Mouse (Mus musculus): ENCODE measurements around the gene Ckm. TPM values are rescaled to one million over a fixed set of nuclear protein-coding genes. Genes with fewer than 3 reads are reported as not detected.

Gene Ckm
- polyA plus RNA-seq, 1 experiment from 2014 or later, result not detected

GRCm38 (mm10) chr7:19424051-19424450 is 19.5 kb downstream of the Ckm start:
- Histone ChIP-seq H3K4me3 (no peak overlapping the region), H3K4me1 (peaks cover 7% of the 10 kb centered on the region), H3K27me3 (ENCODE audit: low read depth, poor library complexity, severe bottlenecking) (peaks cover 45% of the 10 kb centered on the region), H3K9me3 (replicated peaks) (no peaks in the 10 kb centered on the region), H3K36me3 (peaks cover 43% of the 10 kb centered on the region), H3K27ac (replicated peaks) (no peak overlapping the region)
- WGBS, result 66% methylated on average over 4 of the region's 4 CpGs
- no peak for DNase-seq (ENCODE audit: low spot score)

GRCm38 (mm10) chr7:19426349-19426748 is 21.8 kb downstream of the Ckm start:
- H3K27ac ChIP-seq (replicated peaks), result no peak overlapping the region
- WGBS, result 75% methylated on average over 6 of the region's 6 CpGs
- peaks cover 22% of the 10 kb centered on the region for H3K27me3 ChIP-seq (ENCODE audit: low read depth, poor library complexity, severe bottlenecking)
- no peak overlapping the region for H3K4me3 ChIP-seq
- no peaks in the 10 kb centered on the region for H3K9me3 ChIP-seq (replicated peaks)
- peaks cover 3% of the 10 kb centered on the region; the same call in 1 of the 2 replicates for H3K4me1 ChIP-seq
- no peak for DNase-seq (ENCODE audit: low spot score)
- peaks cover 66% of the 10 kb centered on the region for H3K36me3 ChIP-seq

GRCm38 (mm10) chr7:19426888-19427287 is 22.3 kb downstream of the Ckm start:
- WGBS, result 89% methylated on average over 6 of the region's 6 CpGs
- Histone ChIP-seq H3K4me1 (no peaks in the 10 kb centered on the region), H3K36me3 (peaks cover 72% of the 10 kb centered on the region), H3K27me3 (ENCODE audit: low read depth, poor library complexity, severe bottlenecking) (peaks cover 16% of the 10 kb centered on the region), H3K4me3 (no peak overlapping the region), H3K27ac (replicated peaks) (no peak overlapping the region), H3K9me3 (replicated peaks) (no peaks in the 10 kb centered on the region)
- no peak for DNase-seq (ENCODE audit: low spot score)

- DNase-seq (ENCODE audit: low spot score), result no peak
- Histone ChIP-seq H3K27ac (replicated peaks) (no peak overlapping the region), H3K36me3 (peaks cover 84% of the 10 kb centered on the region), H3K9me3 (replicated peaks) (no peaks in the 10 kb centered on the region; the same call in 1 of the 2 replicates), H3K4me1 (no peaks in the 10 kb centered on the region), H3K4me3 (no peak overlapping the region), H3K27me3 (ENCODE audit: low read depth, poor library complexity, severe bottlenecking) (peaks cover 4% of the 10 kb centered on the region)
- 73% methylated on average over 15 of the region's 15 CpGs for WGBS
Observed at GRCm38 (mm10) chr7:19427999-19428650, 23.5 kb downstream of the Ckm start.

GRCm38 (mm10) chr7:19429726-19430125 is 25.1 kb downstream of the Ckm start:
- Histone ChIP-seq H3K27me3 (ENCODE audit: low read depth, poor library complexity, severe bottlenecking) (no peaks in the 10 kb centered on the region), H3K4me1 (no peaks in the 10 kb centered on the region), H3K27ac (replicated peaks) (no peak overlapping the region), H3K36me3 (peaks cover 100% of the 10 kb centered on the region), H3K4me3 (no peak overlapping the region), H3K9me3 (replicated peaks) (no peaks in the 10 kb centered on the region; the same call in 1 of the 2 replicates)
- WGBS, result 72% methylated on average over 8 of the region's 8 CpGs
- no peak for DNase-seq (ENCODE audit: low spot score)

GRCm38 (mm10) chr7:19430402-19430801 is 25.8 kb downstream of the Ckm start:
- Histone ChIP-seq H3K27ac (replicated peaks) (no peak overlapping the region), H3K27me3 (ENCODE audit: low read depth, poor library complexity, severe bottlenecking) (no peaks in the 10 kb centered on the region), H3K4me3 (no peak overlapping the region), H3K4me1 (no peaks in the 10 kb centered on the region), H3K9me3 (replicated peaks) (no peaks in the 10 kb centered on the region; the same call in 1 of the 2 replicates), H3K36me3 (peaks cover 100% of the 10 kb centered on the region)
- 94% methylated on average over 6 of the region's 6 CpGs for WGBS
- no peak for DNase-seq (ENCODE audit: low spot score)

GRCm38 (mm10) chr7:19432475-19432874 is 27.9 kb downstream of the Ckm start:
- H3K36me3 ChIP-seq, result peaks cover 100% of the 10 kb centered on the region
- no peaks in the 10 kb centered on the region for H3K4me1 ChIP-seq
- H3K9me3 ChIP-seq (replicated peaks), result no peaks in the 10 kb centered on the region; the same call in 1 of the 2 replicates
- no peaks in the 10 kb centered on the region for H3K27me3 ChIP-seq (ENCODE audit: low read depth, poor library complexity, severe bottlenecking)
- H3K4me3 ChIP-seq, result no peak overlapping the region
- DNase-seq (ENCODE audit: low spot score), result no peak
- 83% methylated on average over 2 of the region's 2 CpGs for WGBS
- no peak overlapping the region for H3K27ac ChIP-seq (replicated peaks)

GRCm38 (mm10) chr7:19436276-19436675 is 31.7 kb downstream of the Ckm start:
- no peaks in the 10 kb centered on the region; the same call in 1 of the 2 replicates for H3K9me3 ChIP-seq (replicated peaks)
- no peak overlapping the region for H3K4me3 ChIP-seq
- WGBS, result 96% methylated on average over 2 of the region's 2 CpGs
- peaks cover 98% of the 10 kb centered on the region for H3K36me3 ChIP-seq
- no peak overlapping the region for H3K27ac ChIP-seq (replicated peaks)
- H3K4me1 ChIP-seq, result no peaks in the 10 kb centered on the region
- no peaks in the 10 kb centered on the region for H3K27me3 ChIP-seq (ENCODE audit: low read depth, poor library complexity, severe bottlenecking)
- DNase-seq (ENCODE audit: low spot score), result no peak

GRCm38 (mm10) chr7:19437048-19437447 is 32.5 kb downstream of the Ckm start:
- H3K4me3 ChIP-seq, result no peak overlapping the region
- no peak overlapping the region for H3K27ac ChIP-seq (replicated peaks)
- H3K27me3 ChIP-seq (ENCODE audit: low read depth, poor library complexity, severe bottlenecking), result no peaks in the 10 kb centered on the region
- no peaks in the 10 kb centered on the region; the same call in 1 of the 2 replicates for H3K9me3 ChIP-seq (replicated peaks)
- H3K4me1 ChIP-seq, result no peaks in the 10 kb centered on the region
- 89% methylated on average over 9 of the region's 9 CpGs for WGBS
- no peak for DNase-seq (ENCODE audit: low spot score)
- H3K36me3 ChIP-seq, result peaks cover 98% of the 10 kb centered on the region

- peaks cover 92% of the 10 kb centered on the region for H3K36me3 ChIP-seq
- no peaks in the 10 kb centered on the region for H3K9me3 ChIP-seq (replicated peaks)
- 94% methylated on average over 9 of the region's 9 CpGs for WGBS
- no peak overlapping the region for H3K27ac ChIP-seq (replicated peaks)
- H3K4me3 ChIP-seq, result no peak overlapping the region
- no peak for DNase-seq (ENCODE audit: low spot score)
- no peaks in the 10 kb centered on the region for H3K4me1 ChIP-seq
- H3K27me3 ChIP-seq (ENCODE audit: low read depth, poor library complexity, severe bottlenecking), result no peaks in the 10 kb centered on the region
Observed at GRCm38 (mm10) chr7:19441448-19442091, 37.0 kb downstream of the Ckm start.

- DNase-seq (ENCODE audit: low spot score), result peak; percentile 74
- Histone ChIP-seq H3K27ac (replicated peaks) (no peak overlapping the region), H3K9me3 (replicated peaks) (no peaks in the 10 kb centered on the region), H3K27me3 (ENCODE audit: low read depth, poor library complexity, severe bottlenecking) (no peaks in the 10 kb centered on the region), H3K4me1 (no peaks in the 10 kb centered on the region), H3K4me3 (no peak overlapping the region), H3K36me3 (peaks cover 92% of the 10 kb centered on the region)
- WGBS, result 40% methylated on average over 3 of the region's 3 CpGs
Observed at GRCm38 (mm10) chr7:19443344-19443743, 38.8 kb downstream of the Ckm start.

- WGBS, result 90% methylated on average over 12 of the region's 12 CpGs
- H3K9me3 ChIP-seq (replicated peaks), result no peaks in the 10 kb centered on the region
- DNase-seq (ENCODE audit: low spot score), result no peak
- H3K4me3 ChIP-seq, result no peak overlapping the region
- H3K27me3 ChIP-seq (ENCODE audit: low read depth, poor library complexity, severe bottlenecking), result no peaks in the 10 kb centered on the region
- H3K27ac ChIP-seq (replicated peaks), result no peak overlapping the region
- H3K4me1 ChIP-seq, result no peaks in the 10 kb centered on the region
- peaks cover 93% of the 10 kb centered on the region for H3K36me3 ChIP-seq
Observed at GRCm38 (mm10) chr7:19444801-19445200, 40.2 kb downstream of the Ckm start.

- WGBS, result 93% methylated on average over 16 of the region's 16 CpGs
- H3K36me3 ChIP-seq, result peaks cover 93% of the 10 kb centered on the region
Observed at GRCm38 (mm10) chr7:19447689-19448088, 43.1 kb downstream of the Ckm start.

More at GRCm38 (mm10) chr7:19447689-19448088, 43.1 kb downstream of the Ckm start:
- Histone ChIP-seq H3K27me3 (ENCODE audit: low read depth, poor library complexity, severe bottlenecking) (no peaks in the 10 kb centered on the region), H3K27ac (replicated peaks) (no peak overlapping the region), H3K4me1 (no peaks in the 10 kb centered on the region), H3K4me3 (no peak overlapping the region), H3K9me3 (replicated peaks) (peaks cover 10% of the 10 kb centered on the region; the same call in 1 of the 2 replicates)
- DNase-seq (ENCODE audit: low spot score), result no peak

All from midbrain, embryonic 10.5 days (tissue).